Mouse (Mus musculus) liver, embryonic 12.5 days (tissue): ENCODE results near the gene Dpy19l1. TPM values are rescaled to one million over a fixed set of nuclear protein-coding genes. Genes with fewer than 3 reads are reported as not detected.
A peak's percentile ranks its signal among the peaks of the same experiment; 100 is the strongest.

Source experiments
- ATAC-seq: fragments of 200-750 bp; cut with Nextera tagmentation; 2 replicates; pipeline ENCODE4 v1.8.0; 2017; ENCODE audit warnings: moderate number of reproducible peaks, mild to moderate bottlenecking, moderate library complexity
- H3K27ac ChIP-seq: fragments of 300-500 bp; sonication (generic); 2 replicates; pipeline ENCODE4 v1.5.1; 2016; ENCODE audit warnings: mild to moderate bottlenecking
- H3K27me3 ChIP-seq: fragments of 300-500 bp; sonication (generic); replicated peaks from 2 replicates; pipeline ENCODE4 v1.6.1; 2016; ENCODE audit warnings: mild to moderate bottlenecking, moderate library complexity
- H3K36me3 ChIP-seq: fragments of 300-500 bp; sonication (generic); 2 replicates; pipeline ENCODE4 v1.6.1; 2016; ENCODE audit warnings: mild to moderate bottlenecking, moderate library complexity
- H3K4me1 ChIP-seq: fragments of 300-500 bp; sonication (generic); 2 replicates; pipeline ENCODE4 v1.6.1; 2016
- H3K4me2 ChIP-seq: fragments of 300-500 bp; sonication (generic); 2 replicates; pipeline ENCODE4 v1.6.1; 2016; ENCODE audit warnings: mild to moderate bottlenecking, moderate library complexity
- H3K4me3 ChIP-seq: fragments of 300-500 bp; sonication (generic); 2 replicates; pipeline ENCODE4 v1.5.1; 2016; ENCODE audit warnings: mild to moderate bottlenecking, moderate library complexity
- H3K9ac ChIP-seq: fragments of 300-500 bp; sonication (generic); 2 replicates; pipeline ENCODE4 v1.6.1; 2016; ENCODE audit warnings: mild to moderate bottlenecking, moderate library complexity
- H3K9me3 ChIP-seq: fragments of 300-500 bp; sonication (generic); replicated peaks from 2 replicates; pipeline ENCODE4 v1.6.1; 2016; ENCODE audit warnings: mild to moderate bottlenecking, moderate library complexity
- WGBS: fragments of 180-500 bp; shearing (Covaris S2); methylation state at CpG from one replicate; pipeline ENCODE4 v1.1.7; 2016; ENCODE audit not compliant: insufficient replicate concordance; 5-methylcytosine and 5-hydroxymethylcytosine counted together
- polyA plus RNA-seq: library from polyadenylated mRNA; unstranded; fragments of >200 nt; fragmentation: Nextera tagmentation; extraction: Ambion mirVana; gene quantifications from 2 replicates; pipeline ENCODE4 v1.2.1, GENCODE M21; 2016

The Dpy19l1 gene
- polyA plus RNA-seq, 1 experiment from 2014 or later: 27.4 TPM

GRCm38 (mm10) chr9:24503858-24504219, 899 bp upstream of the Dpy19l1 start:
- 14% methylated on average over 5 of the region's 5 CpGs for WGBS
- H3K27ac ChIP-seq: peak overlapping the region; percentile 75

DNA sequence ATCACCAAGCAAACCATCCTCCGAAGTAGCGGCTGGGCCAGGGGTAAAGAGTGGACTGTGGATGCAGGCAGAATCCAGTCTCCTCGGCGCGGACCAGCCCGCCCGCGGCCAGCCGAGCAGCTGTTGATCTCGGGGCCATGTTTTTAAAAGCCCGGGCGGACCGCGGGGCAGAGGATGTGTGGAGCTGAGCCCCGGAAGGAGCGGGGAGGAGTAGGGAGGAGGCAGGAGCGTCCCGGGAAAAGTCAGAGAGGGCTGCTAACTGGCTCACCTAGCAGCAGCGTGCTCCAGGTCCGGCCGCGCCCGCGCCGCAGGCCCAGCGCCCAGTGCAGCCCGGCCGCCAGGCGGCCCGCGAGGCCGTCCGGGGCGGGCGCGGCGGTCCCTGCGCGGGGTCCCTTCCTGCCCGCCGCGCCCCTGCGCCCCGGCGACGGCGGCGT, 352 bp downstream of the Dpy19l1 start:
- Histone ChIP-seq H3K27ac (peak overlapping the region; percentile 91), H3K36me3 (peaks cover 14% of the 10 kb centered on the region), H3K4me3 (peak overlapping the region; percentile 85), H3K9ac (peak overlapping the region; percentile 93), H3K27me3 (no peaks in the 10 kb centered on the region), H3K9me3 (no peaks in the 10 kb centered on the region), H3K4me1 (peaks cover 54% of the 10 kb centered on the region), H3K4me2 (peak overlapping the region; percentile 74)
- 0% methylated on average over 31 of the region's 48 CpGs for WGBS
- ATAC-seq: peak; percentile 79

More at GRCm38 (mm10) chr9:24503858-24504219, 899 bp upstream of the Dpy19l1 start:
- peak overlapping the region; percentile 79 for H3K9ac ChIP-seq
- peaks cover 2% of the 10 kb centered on the region; the same call in 1 of the 2 replicates for H3K36me3 ChIP-seq
- H3K9me3 ChIP-seq: no peaks in the 10 kb centered on the region
- peak overlapping the region; percentile 85 for H3K4me3 ChIP-seq
- H3K4me2 ChIP-seq: peak overlapping the region; percentile 74
- ATAC-seq: no peak
- H3K4me1 ChIP-seq: peaks cover 41% of the 10 kb centered on the region
- H3K27me3 ChIP-seq: no peaks in the 10 kb centered on the region

- H3K4me1 ChIP-seq: peaks cover 64% of the 10 kb centered on the region
- no peaks in the 10 kb centered on the region for H3K27me3 ChIP-seq
- H3K27ac ChIP-seq: peak overlapping the region; percentile 91
- peak overlapping the region; percentile 74 for H3K4me2 ChIP-seq
- H3K9ac ChIP-seq: peak overlapping the region; percentile 93
- no peak for ATAC-seq
- H3K4me3 ChIP-seq: peak overlapping the region; percentile 85
- no peaks in the 10 kb centered on the region for H3K9me3 ChIP-seq
- 40% methylated on average over 2 of the region's 2 CpGs for WGBS
- peaks cover 20% of the 10 kb centered on the region for H3K36me3 ChIP-seq
These were observed 1.3 kb downstream of the Dpy19l1 start for GRCm38 (mm10) chr9:24501618-24502017.

- H3K27me3 ChIP-seq: no peaks in the 10 kb centered on the region
- 91% methylated on average over 2 of the region's 2 CpGs for WGBS
- no peak overlapping the region for H3K4me3 ChIP-seq
- no peak overlapping the region for H3K9ac ChIP-seq
- no peak overlapping the region for H3K27ac ChIP-seq
- H3K4me2 ChIP-seq: no peak overlapping the region
- H3K36me3 ChIP-seq: peaks cover 20% of the 10 kb centered on the region
- H3K9me3 ChIP-seq: no peaks in the 10 kb centered on the region
- no peak for ATAC-seq
- H3K4me1 ChIP-seq: peaks cover 70% of the 10 kb centered on the region
These were observed 6.7 kb downstream of the Dpy19l1 start for GRCm38 (mm10) chr9:24496226-24496625.

DNA sequence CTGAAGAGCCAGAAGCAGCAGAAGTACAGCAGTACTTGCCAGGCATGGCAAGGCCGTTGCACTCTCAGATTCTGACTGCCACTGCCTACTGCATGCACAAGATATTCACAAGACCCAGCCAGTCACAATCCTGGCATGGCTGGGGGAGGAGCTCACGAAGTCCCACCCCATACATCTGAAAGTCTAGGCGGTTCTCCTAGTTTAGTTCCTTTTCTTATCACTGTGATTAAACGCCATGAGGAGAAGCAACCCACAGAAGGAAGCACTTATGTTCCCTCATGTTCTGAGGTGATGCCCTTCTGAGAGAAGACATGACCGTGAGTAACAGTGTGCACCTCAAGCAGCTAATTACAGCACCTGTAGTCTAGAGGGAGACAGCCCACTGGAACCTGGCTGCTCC, 12.4 kb downstream of the Dpy19l1 start:
- Histone ChIP-seq H3K27ac (peak overlapping the region; percentile 95), H3K4me1 (peaks cover 71% of the 10 kb centered on the region), H3K9ac (no peak overlapping the region), H3K27me3 (no peaks in the 10 kb centered on the region), H3K9me3 (no peaks in the 10 kb centered on the region), H3K36me3 (peaks cover 3% of the 10 kb centered on the region; the same call in 1 of the 2 replicates), H3K4me3 (no peak overlapping the region), H3K4me2 (peak overlapping the region; percentile 51)
- ATAC-seq: peak; percentile 74
- 32% methylated on average over 5 of the region's 5 CpGs for WGBS

DNA sequence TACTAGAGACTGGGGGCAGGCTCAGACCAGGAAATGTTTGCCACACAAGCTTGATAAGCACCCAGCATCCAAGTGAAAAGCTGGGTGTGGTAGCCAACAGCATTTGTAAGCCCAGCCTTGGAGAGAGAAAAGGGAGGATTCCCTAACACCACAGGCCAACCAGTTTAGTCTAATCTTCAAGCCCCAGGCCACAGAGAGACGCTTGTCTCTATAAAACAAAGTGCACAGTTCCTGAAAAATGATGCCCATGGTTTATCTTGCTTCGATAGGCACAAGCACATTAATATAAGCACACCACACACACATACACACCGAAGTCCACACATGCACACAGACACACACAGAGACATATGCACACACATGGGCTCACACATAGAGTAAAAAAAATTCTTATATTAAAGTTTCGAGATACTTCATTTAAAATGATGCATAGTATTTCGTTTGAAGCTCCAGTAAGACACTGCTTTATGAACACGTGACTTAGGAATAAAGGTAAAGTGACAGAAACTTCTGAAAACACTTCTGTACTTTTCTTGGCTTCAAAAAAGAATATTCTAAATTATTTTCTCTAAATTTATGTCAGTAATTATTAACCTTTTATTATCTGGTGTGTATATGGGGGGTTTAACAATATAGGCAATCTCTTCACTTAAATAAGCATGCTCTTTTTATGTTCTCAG, 14.4 kb downstream of the Dpy19l1 start:
- H3K9ac ChIP-seq: peak overlapping the region; percentile 61
- H3K9me3 ChIP-seq: no peaks in the 10 kb centered on the region
- H3K36me3 ChIP-seq: peaks cover 3% of the 10 kb centered on the region; the same call in 1 of the 2 replicates
- H3K27me3 ChIP-seq: no peaks in the 10 kb centered on the region
- H3K4me3 ChIP-seq: peak overlapping the region; percentile 37; the same call in 1 of the 2 replicates
- H3K27ac ChIP-seq: peak overlapping the region; percentile 95
- peak overlapping the region; percentile 64 for H3K4me2 ChIP-seq
- 33% methylated on average over 6 of the region's 6 CpGs for whole genome bisulfite sequencing
- peaks cover 79% of the 10 kb centered on the region for H3K4me1 ChIP-seq
- ATAC-seq: peak; percentile 92

- peak; percentile 34; the same call in 1 of the 2 replicates for ATAC-seq
- Histone ChIP-seq H3K27ac (0 out of 2 replicates have a peak overlapping the region, but pooled peaks have one; percentile 51), H3K4me1 (peaks cover 44% of the 10 kb centered on the region), H3K9ac (no peak overlapping the region), H3K4me3 (no peak overlapping the region), H3K36me3 (peaks cover 40% of the 10 kb centered on the region), H3K27me3 (no peaks in the 10 kb centered on the region), H3K4me2 (no peak overlapping the region), H3K9me3 (no peaks in the 10 kb centered on the region)
- WGBS: 34% methylated on average over 5 of the region's 5 CpGs
These were observed 20.6 kb downstream of the Dpy19l1 start for GRCm38 (mm10) chr9:24482375-24482774.

DNA sequence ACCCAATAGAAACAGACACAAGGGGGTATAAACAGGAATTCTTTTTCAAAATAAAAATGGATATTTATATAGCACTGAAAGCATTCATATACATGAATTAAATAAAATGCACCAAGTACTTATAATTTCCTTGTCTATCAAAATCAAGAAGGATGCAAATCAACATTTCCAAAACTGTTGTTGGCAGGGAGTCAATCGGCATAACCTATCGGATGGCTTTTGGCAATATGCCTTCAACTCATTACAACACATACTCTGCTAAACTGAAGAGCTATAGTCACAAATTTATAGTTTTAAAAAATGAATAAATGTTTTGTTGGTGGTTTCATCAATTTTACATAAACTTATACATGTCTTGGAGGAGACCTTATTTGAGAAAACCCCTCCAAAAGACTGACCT, 25.7 kb downstream of the Dpy19l1 start:
- Histone ChIP-seq H3K4me2 (no peak overlapping the region), H3K4me3 (no peak overlapping the region), H3K9me3 (no peaks in the 10 kb centered on the region), H3K9ac (no peak overlapping the region), H3K27ac (no peak overlapping the region), H3K4me1 (peaks cover 13% of the 10 kb centered on the region), H3K36me3 (peaks cover 63% of the 10 kb centered on the region), H3K27me3 (no peaks in the 10 kb centered on the region)
- no peak for ATAC-seq
- 94% methylated on average over 2 of the region's 2 CpGs for WGBS

DNA sequence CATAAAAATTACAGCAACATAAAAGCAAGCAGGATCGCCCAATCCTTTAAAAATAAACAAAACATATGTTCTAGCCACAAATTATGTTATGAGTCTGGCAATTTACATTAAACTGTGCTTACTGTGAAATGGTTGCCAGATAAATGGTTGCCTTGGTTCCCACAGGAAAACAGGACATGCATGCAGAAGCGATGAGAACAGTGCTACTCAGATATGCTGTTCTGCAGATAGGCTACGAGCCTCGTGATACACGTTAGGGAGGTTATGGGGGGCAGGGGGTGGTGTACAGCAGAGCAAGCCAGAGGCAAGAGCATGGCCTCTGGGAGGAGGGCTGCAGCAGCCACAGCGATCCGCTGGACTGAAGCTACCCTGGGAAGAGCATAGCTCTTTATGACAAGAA, 29.1 kb downstream of the Dpy19l1 start:
- H3K9me3 ChIP-seq: no peaks in the 10 kb centered on the region
- peaks cover 50% of the 10 kb centered on the region for H3K36me3 ChIP-seq
- H3K4me2 ChIP-seq: no peak overlapping the region
- 58% methylated on average over 7 of the region's 7 CpGs for WGBS
- H3K27ac ChIP-seq: no peak overlapping the region
- no peaks in the 10 kb centered on the region for H3K27me3 ChIP-seq
- no peak overlapping the region for H3K4me3 ChIP-seq
- peaks cover 16% of the 10 kb centered on the region for H3K4me1 ChIP-seq
- ATAC-seq: 0 out of 2 replicates have a peak, but pooled peaks have one; percentile 46
- H3K9ac ChIP-seq: no peak overlapping the region

DNA sequence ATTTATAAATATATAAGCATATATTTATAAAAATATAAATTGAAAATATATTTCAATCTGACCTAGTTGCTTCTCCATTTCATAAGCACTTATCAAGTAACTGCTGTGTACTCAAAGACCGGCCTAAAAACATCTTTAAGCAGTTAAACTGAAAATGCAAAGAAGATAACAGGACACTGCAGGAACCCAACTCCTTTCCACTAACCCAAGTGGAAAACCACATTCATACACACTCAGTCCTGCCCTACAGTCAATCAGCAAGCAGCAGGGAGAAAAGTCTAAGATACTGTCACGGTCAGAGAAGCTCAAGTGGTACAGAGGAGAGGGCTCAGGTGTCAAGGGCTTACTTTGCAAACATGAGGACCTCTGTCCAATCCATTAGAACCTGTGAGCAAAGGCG, 30.4 kb downstream of the Dpy19l1 start:
- no peak for ATAC-seq
- peaks cover 11% of the 10 kb centered on the region for H3K4me1 ChIP-seq
- H3K4me3 ChIP-seq: no peak overlapping the region
- no peak overlapping the region for H3K4me2 ChIP-seq
- peaks cover 46% of the 10 kb centered on the region for H3K36me3 ChIP-seq
- no peaks in the 10 kb centered on the region for H3K27me3 ChIP-seq
- H3K9me3 ChIP-seq: no peaks in the 10 kb centered on the region
- no peak overlapping the region for H3K9ac ChIP-seq
- 31% methylated on average over 3 of the region's 3 CpGs for WGBS
- peak overlapping the region; percentile 25; the same call in 1 of the 2 replicates for H3K27ac ChIP-seq

DNA sequence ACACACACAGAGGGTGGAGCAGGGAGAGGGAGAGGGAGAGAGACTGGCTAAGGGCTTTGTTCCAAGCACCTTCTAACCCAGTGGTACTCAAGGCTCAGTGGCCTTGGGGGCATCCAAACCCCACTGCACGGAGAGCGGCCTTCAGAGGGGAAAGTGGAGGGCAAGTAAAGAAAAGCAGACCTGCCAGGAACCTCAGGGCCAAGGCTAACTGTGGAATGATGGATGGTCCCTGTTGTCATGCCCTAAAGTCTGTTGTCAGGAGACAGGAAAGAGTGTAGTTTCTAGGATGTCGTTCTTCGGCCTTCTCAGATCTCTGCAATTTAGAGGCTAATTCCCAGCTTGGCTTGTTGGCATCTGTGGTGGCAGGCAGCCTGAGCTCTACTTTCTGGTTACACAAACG, 32.8 kb downstream of the Dpy19l1 start:
- H3K27ac ChIP-seq: no peak overlapping the region
- H3K9me3 ChIP-seq: no peaks in the 10 kb centered on the region
- peaks cover 46% of the 10 kb centered on the region for H3K36me3 ChIP-seq
- 75% methylated on average over 5 of the region's 5 CpGs for WGBS
- H3K4me3 ChIP-seq: no peak overlapping the region
- ATAC-seq: no peak
- H3K27me3 ChIP-seq: no peaks in the 10 kb centered on the region
- no peak overlapping the region for H3K4me2 ChIP-seq
- no peak overlapping the region for H3K9ac ChIP-seq
- peaks cover 11% of the 10 kb centered on the region for H3K4me1 ChIP-seq

DNA sequence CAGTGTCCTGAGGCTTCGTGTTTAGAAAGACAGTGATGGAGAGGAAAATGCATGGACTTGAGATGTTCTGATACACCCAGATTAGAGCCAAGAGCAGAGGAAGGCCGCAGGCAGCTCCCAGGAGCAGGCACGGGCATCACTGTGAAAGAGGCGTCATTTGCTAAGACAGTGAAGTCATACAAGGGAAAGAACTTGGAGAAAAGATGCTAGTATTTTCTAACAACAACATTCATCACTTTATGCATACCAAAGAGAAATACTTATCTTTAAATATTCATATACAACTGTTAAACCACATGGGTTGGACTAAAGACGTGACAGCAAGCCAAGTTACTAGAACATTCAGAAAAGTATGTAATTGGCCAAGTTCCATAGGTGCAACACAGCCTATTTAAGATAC, 35.8 kb downstream of the Dpy19l1 start:
- H3K36me3 ChIP-seq: peaks cover 45% of the 10 kb centered on the region
- H3K9me3 ChIP-seq: no peaks in the 10 kb centered on the region
- H3K4me1 ChIP-seq: 0 out of 2 replicates have a peak, but pooled peaks cover 3% of the 10 kb centered on the region
- H3K4me2 ChIP-seq: no peak overlapping the region
- ATAC-seq: no peak
- no peak overlapping the region for H3K27ac ChIP-seq
- WGBS: 80% methylated on average over 5 of the region's 5 CpGs
- no peak overlapping the region for H3K9ac ChIP-seq
- no peak overlapping the region for H3K4me3 ChIP-seq
- no peaks in the 10 kb centered on the region for H3K27me3 ChIP-seq
